Comparison of ENCODE assay signal across 4 mouse cellular contexts in genomic region chr8:37112386-37112785, GRCm38 (mm10).
DNase-seq lines count a peak whose midpoint lies in the region.

No protein-coding gene starts in this region.

- DNase-seq in adrenal gland, postnatal 10 days, result peak; percentile 6
- peak; percentile 59 to 97 for DNase-seq in cerebellum, postnatal 4 days (ENCODE audit: low spot score in 2 of 2)
- DNase-seq in gastrocnemius, postnatal 10 days, result peak; percentile 52
- peak; percentile 53 for DNase-seq in gastrocnemius, postnatal 25 days

Comparison
In these comparisons a context has a peak if more than half of its experiments do, and no peak if none do; other contexts are left out.
1. Peak in every context shown above with its lines: DNase-seq.
2. DNase-seq: peak in every context shown above with its lines; median percentile 78 in cerebellum, postnatal 4 days; 53 in gastrocnemius, postnatal 25 days; 52 in gastrocnemius, postnatal 10 days; 6 in adrenal gland, postnatal 10 days.